Mouse (Mus musculus): Measurements from ENCODE around the gene Dock1.

Gene Dock1

DNA sequence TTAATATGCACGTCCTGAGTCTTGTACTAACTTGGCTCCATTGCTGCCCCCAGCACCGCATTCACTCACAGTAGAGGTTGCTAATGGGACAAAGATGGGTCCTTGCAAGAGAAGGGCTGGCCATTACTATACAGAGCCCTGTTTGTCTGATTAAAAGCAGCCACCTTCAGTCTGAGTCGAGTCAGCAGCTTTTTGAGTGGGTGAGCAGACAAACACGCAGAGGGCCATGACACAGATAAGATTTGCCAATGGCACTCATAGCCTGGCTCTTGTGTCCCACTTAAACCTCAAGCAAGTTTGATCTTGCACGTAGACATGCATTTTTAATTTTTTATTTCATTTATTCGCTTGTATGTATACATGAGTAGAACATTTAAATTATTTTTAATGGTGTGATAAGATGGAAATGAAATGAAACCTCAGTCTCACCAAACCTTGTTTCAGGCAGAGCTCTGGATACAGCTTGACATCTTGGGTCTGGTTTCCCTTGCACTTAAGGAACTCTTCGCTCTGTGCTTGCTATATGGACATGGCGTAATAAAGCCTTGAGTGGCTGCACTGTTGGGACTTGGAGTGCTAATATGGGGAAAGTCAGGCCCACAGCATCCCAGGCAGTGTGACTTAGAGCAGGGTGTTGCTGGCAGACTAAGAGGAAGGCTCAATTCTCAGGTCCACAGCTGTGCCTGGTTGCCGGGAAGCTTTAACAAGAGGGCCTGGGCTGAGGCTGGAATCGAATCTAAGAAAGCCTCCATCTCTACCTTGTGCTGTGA lies 455.0 kb downstream of the Dock1 start:
- no peak for DNase-seq (ENCODE audit: extremely low read depth, insufficient read length, low spot score)

DNA sequence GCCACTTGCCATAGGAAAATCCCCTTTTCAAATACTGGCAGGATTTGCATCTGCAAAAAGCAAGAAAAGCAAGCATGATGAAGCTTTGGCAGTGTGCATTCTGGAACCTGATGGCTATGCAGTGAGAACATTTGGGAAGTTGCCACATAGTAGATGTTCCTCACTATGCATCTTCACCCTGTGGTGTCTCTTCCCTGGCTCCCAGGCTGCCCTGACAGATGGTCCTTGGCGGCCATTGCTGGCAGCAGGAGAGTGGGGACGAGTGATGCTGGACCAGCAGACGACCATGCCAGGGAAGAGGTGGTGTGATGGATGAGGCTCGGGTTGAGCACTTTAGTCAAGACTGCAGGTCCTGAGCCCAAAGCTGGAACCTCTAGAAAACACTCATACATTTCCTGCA lies 462.0 kb downstream of the Dock1 start:
- no peak for DNase-seq (ENCODE audit: extremely low read depth, insufficient read length, low spot score)

DNA sequence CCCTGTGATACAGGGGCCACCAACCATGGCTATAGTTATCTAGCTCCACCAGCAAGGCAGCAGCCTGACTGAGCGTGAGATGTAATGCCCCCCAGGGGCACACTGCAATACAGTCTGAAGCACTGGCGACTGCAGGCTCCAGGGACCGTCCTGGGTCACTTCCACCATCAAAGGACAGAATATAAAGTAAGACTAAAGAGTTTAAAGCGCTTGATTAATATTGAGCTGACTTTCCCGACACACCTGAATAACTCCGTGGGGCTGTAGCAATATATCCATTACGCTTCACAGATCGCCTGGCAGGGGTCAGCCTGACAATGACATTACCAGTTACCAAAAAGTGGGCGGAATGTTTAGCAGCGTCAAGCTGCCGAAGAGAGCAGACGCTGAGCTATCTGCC lies 464.2 kb downstream of the Dock1 start:
- DNase-seq (ENCODE audit: extremely low read depth, insufficient read length, low spot score), result no peak

DNA sequence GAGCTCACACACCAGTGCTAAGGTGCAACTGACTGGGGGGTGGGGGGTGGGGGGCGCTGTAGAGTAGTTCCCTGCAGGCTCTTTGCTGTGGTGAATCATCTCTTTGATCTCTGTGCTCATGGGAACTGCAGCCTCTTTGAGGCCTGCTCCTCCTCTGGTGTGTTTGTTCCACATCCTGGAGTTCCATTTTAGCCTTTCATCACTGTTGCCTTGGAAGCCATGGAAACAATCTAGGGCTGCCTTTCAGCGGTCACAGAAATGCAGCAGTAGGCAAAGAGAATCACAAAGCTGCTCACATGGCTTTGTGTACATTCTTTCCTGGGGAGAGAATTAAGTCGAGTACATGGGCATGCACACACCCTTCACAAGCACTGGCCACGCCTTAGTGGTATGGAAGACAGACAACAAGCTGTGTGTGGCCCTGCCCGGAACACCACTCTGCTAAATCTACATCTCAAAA lies 468.7 kb downstream of the Dock1 start:
- no peak for DNase-seq (ENCODE audit: extremely low read depth, insufficient read length, low spot score)

DNA sequence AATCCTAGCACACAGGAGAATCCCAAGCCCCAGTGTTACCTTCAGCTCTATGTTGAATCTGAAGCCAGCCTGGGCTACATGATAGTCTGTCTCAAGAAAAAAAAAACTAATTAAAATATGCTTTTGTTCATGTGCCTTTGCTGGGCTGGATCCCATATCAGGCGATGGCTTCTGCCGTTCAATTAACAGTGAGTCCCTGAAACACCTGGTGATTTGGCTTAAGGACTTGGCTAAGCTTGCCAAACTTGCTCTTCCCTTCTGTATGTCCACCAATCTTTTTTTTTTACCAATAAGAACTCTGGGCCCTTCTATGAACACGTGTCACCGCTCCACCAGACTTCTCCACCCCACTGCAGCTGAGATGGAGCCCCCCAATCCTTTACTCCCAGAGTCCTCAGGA lies 474.3 kb downstream of the Dock1 start:
- no peak for DNase-seq (ENCODE audit: extremely low read depth, insufficient read length, low spot score)

DNA sequence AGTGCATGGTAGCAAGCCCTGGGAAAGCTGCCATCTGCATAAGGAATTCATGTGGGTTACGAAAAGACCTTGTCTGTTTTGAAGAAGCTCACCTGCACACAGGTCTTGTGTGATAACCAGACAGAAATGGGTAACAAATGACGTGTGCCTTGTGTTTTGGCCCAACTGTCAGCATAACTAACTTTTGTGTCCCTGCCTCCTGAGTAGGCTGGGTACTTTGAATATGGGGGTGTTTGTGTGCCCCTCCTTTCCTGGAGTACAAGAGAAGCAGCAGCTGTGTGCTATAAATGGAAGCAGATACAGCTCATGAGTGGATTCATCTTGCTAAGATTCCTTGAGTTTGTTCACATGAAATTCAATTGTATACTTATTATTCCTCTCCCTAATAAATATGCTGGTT lies 480.5 kb downstream of the Dock1 start:
- no peak for DNase-seq (ENCODE audit: extremely low read depth, insufficient read length, low spot score)

DNA sequence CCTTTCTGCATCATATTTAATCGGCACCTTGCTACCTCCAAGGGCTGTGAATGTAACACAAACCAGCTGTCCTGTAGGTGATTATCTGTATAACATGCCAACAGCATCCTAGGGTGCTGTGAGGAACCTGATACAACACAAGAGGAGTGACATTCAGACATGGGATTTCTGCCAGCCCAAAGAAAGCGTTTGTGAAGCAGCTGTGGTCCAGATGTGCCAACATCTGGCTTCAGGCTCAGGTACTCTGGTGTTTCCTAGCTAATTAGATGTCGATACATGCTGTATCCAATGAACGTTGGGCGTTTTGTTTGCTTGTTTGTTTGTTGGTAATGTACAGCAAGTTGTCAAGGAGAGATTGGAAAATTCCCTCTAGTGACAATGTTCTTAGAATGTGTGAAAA lies 487.1 kb downstream of the Dock1 start:
- DNase-seq (ENCODE audit: extremely low read depth, insufficient read length, low spot score), result no peak

DNA sequence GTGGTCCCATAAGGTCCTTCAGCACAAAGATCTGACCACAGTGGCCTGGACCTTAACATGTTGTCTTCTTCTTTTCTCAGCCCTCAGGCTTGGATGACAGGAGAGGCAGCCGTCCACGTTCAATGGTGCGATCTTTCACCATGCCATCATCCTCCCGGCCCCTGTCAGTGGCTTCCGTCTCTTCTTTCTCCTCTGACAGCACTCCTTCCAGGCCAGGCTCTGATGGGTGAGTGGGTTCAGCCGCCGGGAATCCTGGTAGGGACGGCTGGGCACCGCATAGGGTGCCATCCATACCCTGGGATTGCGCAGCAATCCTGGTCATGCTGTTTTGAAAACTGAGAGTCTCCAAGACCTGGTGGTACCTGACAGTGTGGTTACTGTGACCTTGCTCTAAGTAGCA lies 487.9 kb downstream of the Dock1 start:
- DNase-seq (ENCODE audit: extremely low read depth, insufficient read length, low spot score), result no peak

DNA sequence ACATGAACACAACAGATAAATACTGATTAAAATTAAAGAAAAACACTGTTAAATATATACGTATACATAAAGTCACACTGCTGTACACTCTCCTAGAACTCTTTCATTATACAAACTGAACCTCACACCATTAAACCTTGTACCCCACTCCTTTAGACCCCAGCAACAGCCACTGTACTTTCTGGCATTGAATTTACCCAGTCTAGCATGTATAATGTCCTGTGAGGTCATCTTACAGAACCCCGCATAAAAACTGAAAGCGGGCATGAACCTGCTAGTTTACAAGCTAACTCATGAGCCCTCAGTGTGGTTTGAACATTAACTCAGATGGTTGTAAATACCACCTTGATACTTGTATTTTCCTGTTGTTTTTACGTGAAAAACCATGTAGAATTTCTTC lies 489.2 kb downstream of the Dock1 start:
- no peak for DNase-seq (ENCODE audit: extremely low read depth, insufficient read length, low spot score)

DNA sequence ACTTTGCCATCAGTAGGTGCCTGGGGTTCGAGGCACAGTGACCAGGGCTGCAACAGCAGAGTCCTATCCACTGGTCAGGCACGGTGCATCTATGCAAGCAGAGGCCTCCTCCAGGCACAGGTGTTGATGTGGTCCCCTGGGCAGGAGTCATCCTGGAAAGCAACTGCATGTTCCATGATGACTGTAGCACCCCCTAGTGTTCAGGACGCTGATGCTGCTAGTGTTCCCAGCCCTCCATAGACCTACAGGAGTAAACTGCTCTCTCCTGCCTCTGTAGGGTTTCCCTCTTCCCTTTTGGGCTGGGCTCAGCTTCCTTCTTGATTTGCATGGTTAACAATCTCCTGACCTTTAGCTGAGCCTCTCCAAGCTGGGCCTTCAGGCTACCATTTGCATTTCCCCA lies 494.7 kb downstream of the Dock1 start:
- DNase-seq (ENCODE audit: extremely low read depth, insufficient read length, low spot score), result peak; percentile 9

DNA sequence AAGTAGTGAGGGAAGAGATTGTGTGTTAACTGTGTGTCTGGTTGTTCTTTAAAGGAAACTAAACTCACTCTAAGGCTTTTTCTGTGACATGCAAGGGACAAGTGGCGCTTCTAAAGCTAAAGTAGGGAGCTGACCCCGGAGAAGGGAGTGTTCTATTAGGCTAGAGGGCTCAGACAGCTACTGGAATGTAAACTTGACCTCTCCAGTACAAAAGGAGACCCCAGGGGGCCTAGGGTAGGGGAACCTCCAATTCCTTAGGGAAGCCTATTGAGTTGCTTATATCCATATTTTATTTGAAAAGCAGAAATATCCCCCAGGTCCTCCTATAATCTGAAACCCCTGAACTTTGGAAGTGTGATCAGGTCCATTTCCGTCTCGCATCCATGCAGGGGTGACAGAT lies 499.5 kb downstream of the Dock1 start:
- no peak for DNase-seq (ENCODE audit: extremely low read depth, insufficient read length, low spot score)

DNA sequence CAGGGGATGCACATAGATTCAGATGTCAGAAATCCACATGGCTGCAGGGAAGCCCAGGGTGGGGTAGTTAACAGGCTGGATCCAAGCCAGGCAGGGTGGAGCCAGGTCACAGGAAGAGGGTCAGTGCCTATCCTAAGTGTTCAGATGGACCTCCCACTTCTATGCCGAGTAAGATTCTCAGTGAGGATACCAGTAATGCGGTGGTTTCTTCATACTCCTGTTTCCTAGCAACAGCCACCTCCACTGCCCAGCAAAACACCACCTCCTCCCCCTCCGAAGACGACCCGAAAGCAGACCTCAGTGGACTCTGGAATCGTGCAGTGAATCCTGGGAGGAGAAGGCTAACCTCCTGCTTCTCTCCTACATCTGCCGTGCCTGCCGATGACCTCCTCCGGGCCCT lies 501.8 kb downstream of the Dock1 start:
- no peak for DNase-seq (ENCODE audit: extremely low read depth, insufficient read length, low spot score)

DNA sequence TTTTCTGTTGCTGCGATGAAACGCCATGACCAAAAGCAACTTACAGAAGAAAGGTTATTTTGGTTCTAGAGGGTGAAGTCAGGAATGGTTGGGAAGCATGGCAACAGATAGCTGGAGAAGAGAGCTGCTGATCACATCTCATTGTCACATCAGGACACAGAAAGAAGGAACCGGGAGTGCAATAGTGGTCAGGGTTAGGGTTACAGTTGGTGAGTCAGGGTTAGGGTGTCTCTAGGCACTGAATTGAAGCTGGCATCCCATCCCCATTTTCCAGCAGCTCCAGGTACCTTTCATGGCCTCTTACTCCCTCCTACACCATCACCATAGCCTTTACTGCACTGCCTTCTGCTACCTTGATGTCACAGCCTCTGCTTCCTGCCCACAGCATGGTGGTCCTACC lies 523.7 kb downstream of the Dock1 start:
- no peak for DNase-seq (ENCODE audit: extremely low read depth, insufficient read length, low spot score)

DNA sequence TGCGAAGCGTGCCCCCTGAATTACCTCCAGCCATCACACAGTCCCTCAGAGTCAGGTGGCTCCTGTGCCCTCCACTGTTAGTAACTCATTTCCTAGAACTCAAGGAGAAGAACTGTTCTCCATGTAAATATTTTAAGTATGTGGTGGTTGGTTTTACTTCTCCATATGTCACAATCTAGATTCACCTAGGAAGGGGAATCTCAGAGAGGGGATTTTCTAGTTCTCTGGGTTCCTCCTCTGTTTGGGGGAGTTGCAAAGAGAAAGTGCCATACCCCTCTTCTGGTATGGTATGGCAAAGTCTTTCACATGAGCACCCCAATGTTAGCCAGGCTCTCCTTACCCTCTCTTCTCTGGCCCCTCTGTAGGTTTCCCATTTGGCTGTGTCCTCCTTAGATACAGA lies 525.2 kb downstream of the Dock1 start:
- no peak for DNase-seq (ENCODE audit: extremely low read depth, insufficient read length, low spot score)

DNA sequence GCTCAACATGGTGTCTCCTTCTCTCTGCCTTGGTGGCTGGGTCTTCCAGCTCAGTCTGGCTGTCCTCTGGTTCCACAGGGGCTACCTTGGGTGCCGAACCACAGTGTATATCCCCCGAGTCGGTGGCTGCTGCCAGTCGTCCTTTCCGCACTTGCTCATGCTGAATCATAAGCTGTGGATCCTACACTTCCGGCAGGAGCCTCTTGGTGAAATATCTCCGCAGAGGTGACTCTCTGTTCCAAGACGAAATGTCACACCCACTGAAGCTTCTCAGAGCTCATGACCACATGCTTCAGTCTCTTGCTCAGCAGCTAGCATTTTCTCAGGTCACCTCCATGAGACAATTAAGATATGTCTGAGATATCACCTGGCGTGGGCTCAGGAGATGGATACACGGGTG lies 526.4 kb downstream of the Dock1 start:
- no peak for DNase-seq (ENCODE audit: extremely low read depth, insufficient read length, low spot score)

DNA sequence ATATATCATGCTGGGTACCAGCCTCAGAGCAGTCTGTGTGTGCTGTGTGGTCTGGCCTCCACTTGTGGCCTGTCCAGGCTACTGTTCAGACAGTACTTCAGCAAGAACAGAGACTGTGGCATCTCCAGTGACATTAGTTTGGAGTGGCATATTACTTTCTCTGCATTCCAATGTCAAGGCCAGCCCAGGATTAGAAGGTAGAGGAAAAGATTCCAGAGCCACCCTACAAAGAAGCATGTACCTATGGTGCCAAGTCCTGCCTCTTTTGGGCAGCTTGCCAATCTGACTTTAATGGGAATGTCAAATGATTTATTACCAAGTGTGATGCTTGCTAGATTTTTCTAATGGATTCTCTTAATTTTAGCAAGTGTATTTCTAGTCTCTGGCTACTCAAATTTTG lies 533.5 kb downstream of the Dock1 start:
- peak; percentile 25 for DNase-seq (ENCODE audit: extremely low read depth, insufficient read length, low spot score)

DNA sequence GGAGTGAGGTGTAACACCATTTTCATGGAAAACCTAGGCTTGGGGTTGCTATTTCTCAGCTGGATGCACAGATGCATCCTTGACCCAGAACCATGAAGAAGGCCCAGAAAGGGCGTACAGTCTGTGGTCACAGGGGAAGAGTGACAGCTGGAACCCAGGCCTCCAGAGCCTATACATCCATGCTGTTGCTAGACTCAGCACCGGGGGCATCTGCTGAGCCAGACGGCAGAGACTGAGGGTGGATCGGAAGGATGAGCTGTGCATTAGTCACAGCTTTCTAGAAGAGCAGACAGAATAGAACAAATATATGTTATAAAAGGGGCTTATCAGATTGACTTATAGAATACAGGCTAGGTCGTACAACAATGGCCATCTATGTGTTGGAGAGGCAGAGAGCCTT lies 534.7 kb downstream of the Dock1 start:
- DNase-seq (ENCODE audit: extremely low read depth, insufficient read length, low spot score), result no peak

DNA sequence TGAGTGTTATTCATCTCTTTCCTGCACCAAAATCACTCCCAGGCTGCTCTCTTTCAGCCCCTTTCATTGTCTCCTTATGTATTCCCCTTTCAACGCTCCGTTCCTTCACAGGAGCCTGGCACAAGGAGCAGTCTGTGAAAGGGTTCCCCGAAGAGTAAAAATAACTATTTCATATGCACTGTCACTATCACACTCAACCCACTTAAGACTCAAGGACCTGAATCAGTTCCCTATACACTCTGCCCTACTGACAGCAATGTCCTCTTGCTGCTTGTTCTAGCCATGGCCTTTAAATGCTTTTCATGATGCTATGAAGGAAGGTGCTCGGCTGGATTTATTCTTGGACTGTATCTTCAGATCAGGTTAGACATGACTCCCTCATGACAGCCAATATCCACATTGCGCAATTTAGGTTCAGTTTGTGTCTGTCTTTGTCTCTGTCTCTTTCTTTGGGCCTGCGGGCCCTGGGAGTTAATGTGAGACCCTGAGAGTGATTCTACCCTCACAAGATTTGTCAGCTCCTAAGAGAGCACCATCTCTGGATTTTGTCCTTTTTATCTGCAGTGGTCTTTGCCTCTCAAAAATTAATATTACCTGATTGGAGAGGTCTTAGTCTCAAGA lies 538.6 kb downstream of the Dock1 start:
- no peak for DNase-seq (ENCODE audit: extremely low read depth, insufficient read length, low spot score)

DNA sequence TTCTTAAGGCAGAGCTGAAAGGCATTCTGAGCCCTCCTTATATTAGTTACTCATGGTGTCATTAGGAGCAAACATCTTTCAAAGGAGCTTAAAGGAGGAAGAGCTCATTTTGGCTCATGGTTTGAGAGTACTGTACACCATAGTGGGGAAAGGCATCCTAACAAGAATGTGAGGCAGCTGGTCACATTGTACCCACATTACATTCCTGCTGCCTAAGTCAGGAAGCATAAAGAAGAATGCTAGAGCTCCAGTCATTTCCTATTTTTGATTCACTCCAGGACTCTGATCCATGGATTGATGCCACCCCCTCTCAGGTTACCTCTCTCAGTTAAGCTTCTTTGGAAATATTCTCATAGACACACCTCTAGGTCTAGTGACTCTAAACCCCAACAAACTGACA lies 539.8 kb downstream of the Dock1 start:
- DNase-seq (ENCODE audit: extremely low read depth, insufficient read length, low spot score), result peak; percentile 50

DNA sequence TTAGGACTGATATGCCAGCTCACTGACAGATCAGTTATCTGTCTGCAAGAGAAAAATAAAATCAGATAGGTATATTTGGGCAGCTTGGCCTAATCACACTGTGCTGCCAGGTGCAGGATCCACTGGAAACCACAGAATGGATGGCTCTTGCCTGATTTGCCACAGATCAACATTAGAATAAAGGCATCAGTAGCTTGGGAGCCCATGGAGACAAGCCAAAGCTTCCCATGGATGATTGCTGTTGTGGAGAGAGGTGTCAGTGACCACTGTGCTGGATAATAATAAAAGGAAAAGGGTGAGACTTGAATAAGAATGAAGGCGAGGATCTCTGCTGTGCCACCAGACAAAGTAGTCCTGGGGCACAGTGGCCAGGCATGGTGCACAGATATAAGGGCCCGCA lies 540.4 kb downstream of the Dock1 start:
- no peak for DNase-seq (ENCODE audit: extremely low read depth, insufficient read length, low spot score)

DNA sequence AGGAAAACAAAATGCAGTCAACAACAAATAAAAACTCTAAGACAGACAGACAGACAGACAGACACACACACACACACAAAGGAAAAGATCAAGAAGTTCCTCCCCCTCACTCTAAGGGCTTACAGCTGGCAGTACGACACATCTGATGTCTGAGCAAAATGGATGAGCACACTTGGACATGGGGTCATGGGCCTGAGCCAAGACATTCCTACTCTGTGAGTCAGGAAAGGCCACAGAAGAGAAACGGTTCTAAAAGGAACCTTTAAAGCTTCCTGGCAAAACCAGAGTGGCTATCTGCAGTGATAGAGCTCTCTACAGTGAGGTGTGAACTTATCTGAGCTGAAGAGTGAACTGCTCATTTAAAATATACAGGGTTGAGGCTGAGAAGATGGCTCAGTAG lies 542.1 kb downstream of the Dock1 start:
- DNase-seq (ENCODE audit: extremely low read depth, insufficient read length, low spot score), result peak; percentile 50

DNA sequence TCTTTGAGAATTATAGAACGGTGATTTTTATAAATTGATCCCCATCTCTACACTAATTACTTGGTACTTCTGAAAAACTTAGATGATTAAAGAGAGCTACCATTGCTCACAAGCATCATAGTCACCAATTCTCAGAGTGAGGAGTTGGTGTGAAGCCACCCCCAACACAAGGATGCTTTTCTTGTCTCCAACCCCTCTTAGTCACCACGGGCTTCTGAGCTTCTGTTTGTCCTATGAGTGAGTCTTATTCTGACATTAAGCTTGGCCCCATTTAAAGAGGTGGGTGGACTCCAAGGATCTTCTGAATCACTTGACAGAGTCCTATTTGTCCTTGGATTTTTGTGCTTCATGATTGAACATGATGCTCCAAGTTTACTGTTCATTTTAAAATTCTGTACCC lies 551.0 kb downstream of the Dock1 start:
- DNase-seq (ENCODE audit: extremely low read depth, insufficient read length, low spot score), result no peak
